Mouse (Mus musculus): ENCODE data around the gene Nags. TPM values are rescaled to one million over a fixed set of nuclear protein-coding genes. Genes with fewer than 3 reads are reported as not detected.

Nags gene
- polyA plus RNA-seq (2015; fragmentation: Nextera tagmentation; extraction: Ambion mirVana), result 0.20 TPM in 1 of 2 replicates, not detected in the other

DNA sequence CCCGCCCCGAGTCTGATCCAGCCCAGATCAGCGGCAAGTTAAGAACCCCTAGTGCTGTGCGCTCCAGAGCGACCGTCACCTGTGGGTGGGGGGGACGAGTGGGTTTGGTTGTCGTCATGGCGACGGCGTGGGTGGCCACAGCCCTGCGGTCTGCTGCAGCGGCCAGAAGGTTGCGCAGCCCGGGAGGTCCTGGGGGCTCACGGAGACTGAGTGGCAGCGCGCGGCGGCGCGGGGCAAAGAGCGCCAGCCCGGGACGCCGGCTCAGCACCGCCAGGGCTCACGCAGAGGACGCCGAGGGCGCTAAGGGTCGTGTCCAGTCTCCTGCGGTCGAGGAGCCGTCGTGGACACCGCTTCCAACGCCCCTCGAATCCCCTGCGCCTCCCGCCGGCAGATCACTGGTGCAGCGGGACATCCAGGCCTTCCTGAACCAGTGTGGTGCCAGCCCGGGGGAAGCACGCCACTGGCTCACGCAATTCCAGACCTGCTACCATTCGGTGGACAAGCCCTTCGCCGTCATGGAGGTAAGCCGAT is at the start of gene Nags:
Gene Nags (plus strand): TSS at position 43 of the 531 bp plus-strand sequence.
- 0 out of 2 replicates have a peak within 1 kb of the TSS, but pooled peaks have one; percentile 3 for H3K4me3 ChIP-seq (ENCODE audit: low read depth, low read length)
- no peaks in the 10 kb centered on the region for H3K36me3 ChIP-seq (ENCODE audit: control insufficient read depth, insufficient read depth, low read length)
- no peaks in the 10 kb centered on the region for H3K9me3 ChIP-seq (replicated peaks; ENCODE audit: control insufficient read depth, low read length, poor library complexity, severe bottlenecking)
- H3K27me3 ChIP-seq (ENCODE audit: control insufficient read depth, insufficient read depth, low read depth, low read length), result peaks cover 61% of the 10 kb centered on the region
- under 1% methylated on average over 40 of the region's 50 CpGs for WGBS
- no peak within 1 kb of the TSS for H3K27ac ChIP-seq (ENCODE audit: low read length)
- H3K9ac ChIP-seq (ENCODE audit: low read depth, low read length), result no peak within 1 kb of the TSS
- H3K4me2 ChIP-seq (ENCODE audit: low read length), result peak within 1 kb of the TSS; percentile 15; the same call in 1 of the 2 replicates
- no peak for ATAC-seq
- peaks cover 3% of the 10 kb centered on the region for H3K4me1 ChIP-seq (ENCODE audit: control insufficient read depth, insufficient read depth, low read length)

GRCm38 (mm10) chr11:102095676-102096075 is 49.6 kb upstream of the Nags start:
- Histone ChIP-seq H3K9me3 (replicated peaks; ENCODE audit: control insufficient read depth, low read length, poor library complexity, severe bottlenecking) (no peaks in the 10 kb centered on the region), H3K9ac (ENCODE audit: low read depth, low read length) (no peak overlapping the region), H3K27ac (ENCODE audit: low read length) (no peak overlapping the region), H3K4me3 (ENCODE audit: low read depth, low read length) (no peak overlapping the region), H3K4me1 (ENCODE audit: control insufficient read depth, insufficient read depth, low read length) (peaks cover 9% of the 10 kb centered on the region; the same call in 1 of the 2 replicates), H3K4me2 (ENCODE audit: low read length) (no peak overlapping the region), H3K27me3 (ENCODE audit: control insufficient read depth, insufficient read depth, low read depth, low read length) (peaks cover 1% of the 10 kb centered on the region; the same call in 1 of the 2 replicates), H3K36me3 (ENCODE audit: control insufficient read depth, insufficient read depth, low read length) (no peaks in the 10 kb centered on the region)
- 84% methylated on average over 3 of the region's 3 CpGs for WGBS
- ATAC-seq, result no peak

DNA sequence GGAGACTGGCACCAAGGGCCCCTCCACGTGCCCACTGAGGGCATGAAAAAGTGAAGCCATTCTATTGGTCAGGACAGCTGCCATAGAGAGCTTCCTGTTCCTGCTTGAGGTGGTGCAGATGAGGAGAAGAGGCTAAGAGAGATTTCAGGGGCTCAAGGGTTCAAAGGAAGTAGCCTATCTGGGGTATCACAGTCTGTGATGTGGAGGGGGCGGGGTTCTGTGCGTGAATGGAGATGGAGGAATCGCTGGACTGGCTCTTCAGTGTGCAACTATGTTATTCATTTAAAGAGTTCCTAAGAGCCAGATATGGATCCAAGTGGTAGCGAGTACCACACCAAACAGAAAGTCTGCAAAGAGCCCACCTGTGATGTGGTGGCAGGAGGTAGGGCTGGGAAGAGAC is 48.9 kb upstream of the Nags start:
- H3K9ac ChIP-seq (ENCODE audit: low read depth, low read length), result no peak overlapping the region
- H3K27me3 ChIP-seq (ENCODE audit: control insufficient read depth, insufficient read depth, low read depth, low read length), result peaks cover 5% of the 10 kb centered on the region
- peaks cover 9% of the 10 kb centered on the region; the same call in 1 of the 2 replicates for H3K4me1 ChIP-seq (ENCODE audit: control insufficient read depth, insufficient read depth, low read length)
- H3K4me3 ChIP-seq (ENCODE audit: low read depth, low read length), result peak overlapping the region; percentile 28; the same call in 1 of the 2 replicates
- H3K27ac ChIP-seq (ENCODE audit: low read length), result no peak overlapping the region
- H3K36me3 ChIP-seq (ENCODE audit: control insufficient read depth, insufficient read depth, low read length), result no peaks in the 10 kb centered on the region
- WGBS, result 73% methylated on average over 5 of the region's 5 CpGs
- ATAC-seq, result no peak; the same call in 1 of the 2 replicates
- H3K4me2 ChIP-seq (ENCODE audit: low read length), result peak overlapping the region; percentile 56
- no peaks in the 10 kb centered on the region for H3K9me3 ChIP-seq (replicated peaks; ENCODE audit: control insufficient read depth, low read length, poor library complexity, severe bottlenecking)

DNA sequence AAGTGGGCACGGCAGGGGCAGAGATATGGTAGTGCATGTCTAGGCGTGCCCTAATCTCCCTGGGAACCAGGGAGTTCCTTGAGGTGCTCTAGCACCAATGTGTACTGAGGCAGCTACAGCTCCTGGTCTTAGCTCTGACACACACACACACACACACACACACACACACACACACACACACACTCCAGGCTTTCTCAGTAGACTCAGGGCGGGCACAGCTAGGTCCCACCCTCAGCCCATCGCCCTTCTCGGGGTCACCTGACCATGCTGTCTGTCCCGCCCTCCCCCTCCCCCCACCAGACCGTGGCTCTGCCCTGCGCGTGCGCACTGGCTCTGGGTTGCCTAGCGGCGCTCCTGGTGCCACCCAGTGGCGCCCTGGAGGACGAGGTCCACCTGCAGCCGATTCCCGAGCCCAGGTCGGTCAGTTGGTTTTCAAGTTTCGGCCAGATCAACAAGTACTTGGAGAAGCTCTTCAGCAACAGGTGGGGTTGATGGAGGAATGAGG is 48.4 kb upstream of the Nags start:
- 6% methylated on average over 18 of the region's 18 CpGs for WGBS
- Histone ChIP-seq H3K9ac (ENCODE audit: low read depth, low read length) (peak overlapping the region; percentile 50), H3K36me3 (ENCODE audit: control insufficient read depth, insufficient read depth, low read length) (no peaks in the 10 kb centered on the region), H3K4me2 (ENCODE audit: low read length) (peak overlapping the region; percentile 56), H3K9me3 (replicated peaks; ENCODE audit: control insufficient read depth, low read length, poor library complexity, severe bottlenecking) (no peaks in the 10 kb centered on the region), H3K27ac (ENCODE audit: low read length) (no peak overlapping the region), H3K27me3 (ENCODE audit: control insufficient read depth, insufficient read depth, low read depth, low read length) (peaks cover 9% of the 10 kb centered on the region), H3K4me1 (ENCODE audit: control insufficient read depth, insufficient read depth, low read length) (peaks cover 9% of the 10 kb centered on the region; the same call in 1 of the 2 replicates), H3K4me3 (ENCODE audit: low read depth, low read length) (peak overlapping the region; percentile 28)
- ATAC-seq, result peak; percentile 90

DNA sequence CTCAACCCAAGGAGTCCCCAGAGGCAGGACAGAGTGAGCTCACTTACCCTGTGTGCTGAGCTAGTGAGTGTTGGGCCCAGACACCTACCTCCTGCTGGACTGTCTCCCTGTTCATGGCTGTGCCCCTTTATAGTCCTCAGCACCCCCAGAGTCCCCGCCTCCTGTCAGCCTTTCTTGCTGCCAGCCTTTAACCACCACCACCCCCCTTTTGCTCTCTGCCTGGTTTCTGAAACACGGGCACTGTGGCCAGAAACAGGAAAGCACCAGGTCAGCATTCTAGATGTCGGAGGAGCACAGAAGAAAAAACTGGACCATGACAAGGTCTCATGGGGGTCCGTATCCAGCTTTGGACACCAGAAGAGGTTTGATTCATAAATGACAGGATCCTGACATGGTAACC is 44.1 kb upstream of the Nags start, which contains the start of gene Ppy:
Gene Ppy (minus strand): TSS at position 101 of the 400 bp plus-strand sequence.
- Histone ChIP-seq H3K36me3 (ENCODE audit: control insufficient read depth, insufficient read depth, low read length) (no peaks in the 10 kb centered on the region), H3K4me1 (ENCODE audit: control insufficient read depth, insufficient read depth, low read length) (peaks cover 9% of the 10 kb centered on the region; the same call in 1 of the 2 replicates), H3K4me2 (ENCODE audit: low read length) (no peak within 1 kb of the TSS), H3K27ac (ENCODE audit: low read length) (no peak within 1 kb of the TSS), H3K9me3 (replicated peaks; ENCODE audit: control insufficient read depth, low read length, poor library complexity, severe bottlenecking) (no peaks in the 10 kb centered on the region), H3K4me3 (ENCODE audit: low read depth, low read length) (no peak within 1 kb of the TSS), H3K9ac (ENCODE audit: low read depth, low read length) (no peak within 1 kb of the TSS), H3K27me3 (ENCODE audit: control insufficient read depth, insufficient read depth, low read depth, low read length) (peaks cover 27% of the 10 kb centered on the region)
- 79% methylated on average over 4 of the region's 4 CpGs for WGBS
- no peak for ATAC-seq

DNA sequence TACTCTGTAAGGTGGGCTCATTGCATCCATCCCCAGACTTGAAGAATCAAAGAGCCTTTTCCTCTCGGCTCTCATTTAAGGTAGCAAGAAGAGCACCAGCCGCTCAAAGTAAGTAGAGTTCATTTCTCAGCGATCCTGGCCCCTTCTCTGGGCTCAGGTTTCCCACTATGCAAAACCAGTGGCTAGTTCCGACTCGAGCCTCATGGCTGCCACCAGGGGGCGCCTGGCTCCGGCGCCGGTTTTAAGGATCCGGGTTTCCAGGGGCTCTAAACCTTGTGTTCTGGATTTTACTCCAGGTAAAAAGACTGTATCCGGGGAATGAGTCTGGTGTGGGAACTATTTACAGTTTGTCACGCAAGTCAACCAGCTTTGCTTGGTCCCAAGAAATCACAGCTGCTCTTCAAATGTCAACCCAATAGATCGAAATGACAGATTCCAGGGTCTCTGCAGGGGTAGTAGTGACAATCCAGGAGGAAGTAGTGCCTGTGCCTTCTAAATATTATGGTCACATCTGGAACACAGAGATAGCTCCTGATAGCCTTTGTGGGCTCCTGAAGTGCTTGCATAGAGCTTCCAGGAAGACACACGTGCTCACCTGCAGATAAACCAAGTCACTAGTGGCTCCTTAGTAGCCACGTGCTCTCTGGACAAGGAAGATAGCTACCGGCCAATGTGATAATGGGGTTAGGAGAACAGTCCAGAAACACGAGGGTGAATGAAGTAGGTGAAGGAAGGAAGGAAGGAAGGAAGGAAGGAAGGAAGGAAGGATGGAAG is 42.6 kb upstream of the Nags start:
- WGBS, result 17% methylated on average over 17 of the region's 17 CpGs
- Histone ChIP-seq H3K4me3 (ENCODE audit: low read depth, low read length) (no peak overlapping the region), H3K27ac (ENCODE audit: low read length) (no peak overlapping the region), H3K4me2 (ENCODE audit: low read length) (no peak overlapping the region), H3K9me3 (replicated peaks; ENCODE audit: control insufficient read depth, low read length, poor library complexity, severe bottlenecking) (no peaks in the 10 kb centered on the region), H3K36me3 (ENCODE audit: control insufficient read depth, insufficient read depth, low read length) (no peaks in the 10 kb centered on the region), H3K4me1 (ENCODE audit: control insufficient read depth, insufficient read depth, low read length) (peaks cover 2% of the 10 kb centered on the region; the same call in 1 of the 2 replicates), H3K9ac (ENCODE audit: low read depth, low read length) (no peak overlapping the region), H3K27me3 (ENCODE audit: control insufficient read depth, insufficient read depth, low read depth, low read length) (peaks cover 41% of the 10 kb centered on the region)
- no peak for ATAC-seq

- Histone ChIP-seq H3K9ac (ENCODE audit: low read depth, low read length) (no peak overlapping the region), H3K36me3 (ENCODE audit: control insufficient read depth, insufficient read depth, low read length) (no peaks in the 10 kb centered on the region), H3K9me3 (replicated peaks; ENCODE audit: control insufficient read depth, low read length, poor library complexity, severe bottlenecking) (no peaks in the 10 kb centered on the region), H3K4me2 (ENCODE audit: low read length) (peak overlapping the region; percentile 24), H3K27ac (ENCODE audit: low read length) (no peak overlapping the region), H3K4me3 (ENCODE audit: low read depth, low read length) (no peak overlapping the region), H3K27me3 (ENCODE audit: control insufficient read depth, insufficient read depth, low read depth, low read length) (peaks cover 48% of the 10 kb centered on the region), H3K4me1 (ENCODE audit: control insufficient read depth, insufficient read depth, low read length) (peaks cover 2% of the 10 kb centered on the region; the same call in 1 of the 2 replicates)
- 3% methylated on average over 21 of the region's 21 CpGs for WGBS
- ATAC-seq, result no peak
These were observed 38.4 kb upstream of the Nags start for GRCm38 (mm10) chr11:102106911-102107310.

DNA sequence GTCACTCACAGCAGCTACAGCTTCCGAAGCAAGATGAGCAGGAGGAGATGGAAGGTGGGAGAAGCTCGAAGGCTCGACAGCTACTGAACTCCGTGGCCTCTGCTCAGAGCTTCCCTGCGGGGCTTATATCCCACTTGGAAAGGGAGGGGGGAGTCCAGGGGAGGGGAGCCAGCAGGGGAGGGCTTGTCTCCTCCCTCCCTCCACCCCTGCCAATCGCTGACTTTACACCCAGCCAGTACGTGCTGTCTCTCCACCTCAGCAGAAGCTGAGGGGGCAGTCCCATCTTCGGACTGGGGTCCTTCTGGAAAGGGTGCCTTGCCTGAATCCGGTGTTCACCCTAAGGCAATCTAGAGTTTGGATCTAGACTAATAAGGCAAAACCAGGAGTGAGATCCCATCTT is 37.6 kb upstream of the Nags start, which contains the start of gene Pyy:
Gene Pyy (minus strand): TSS at position 101 of the 400 bp plus-strand sequence.
- H3K27me3 ChIP-seq (ENCODE audit: control insufficient read depth, insufficient read depth, low read depth, low read length), result peaks cover 48% of the 10 kb centered on the region
- peaks cover 2% of the 10 kb centered on the region; the same call in 1 of the 2 replicates for H3K4me1 ChIP-seq (ENCODE audit: control insufficient read depth, insufficient read depth, low read length)
- H3K4me3 ChIP-seq (ENCODE audit: low read depth, low read length), result no peak within 1 kb of the TSS
- H3K36me3 ChIP-seq (ENCODE audit: control insufficient read depth, insufficient read depth, low read length), result no peaks in the 10 kb centered on the region
- no peaks in the 10 kb centered on the region for H3K9me3 ChIP-seq (replicated peaks; ENCODE audit: control insufficient read depth, low read length, poor library complexity, severe bottlenecking)
- no peak within 1 kb of the TSS for H3K9ac ChIP-seq (ENCODE audit: low read depth, low read length)
- no peak within 1 kb of the TSS for H3K27ac ChIP-seq (ENCODE audit: low read length)
- peak within 1 kb of the TSS; percentile 24 for H3K4me2 ChIP-seq (ENCODE audit: low read length)
- ATAC-seq, result no peak
- WGBS, result 13% methylated on average over 9 of the region's 9 CpGs
